Mouse (Mus musculus): ENCODE results near the gene Lefty1. TPM values are rescaled to one million over a fixed set of nuclear protein-coding genes. Genes with fewer than 3 reads are reported as not detected.
"Not testable (repeated sequence)": the region's sequence is repeated elsewhere in the genome, so short reads cannot be mapped to it uniquely, and the experiment has no call there.

Lefty1 gene
- not detected for polyA plus RNA-seq (2017; shearing (Covaris generic))

- no peak for ATAC-seq
Observed at GRCm38 (mm10) chr1:180934467-180935419, at the start of gene Lefty1. Gene Lefty1, plus strand, starts transcription at chr1:180935022.

GRCm38 (mm10) chr1:180888556-180889042, 46.2 kb upstream of the Lefty1 start:
- no peak for ATAC-seq

- no peak for ATAC-seq
Observed at GRCm38 (mm10) chr1:180889172-180889571, 45.6 kb upstream of the Lefty1 start.

GRCm38 (mm10) chr1:180889841-180890240, 45.0 kb upstream of the Lefty1 start:
- ATAC-seq = no peak

- no peak for ATAC-seq
Observed at GRCm38 (mm10) chr1:180892808-180893207, 42.0 kb upstream of the Lefty1 start, which contains the start of gene Lefty2. Gene Lefty2, plus strand, starts transcription at chr1:180893108.

GRCm38 (mm10) chr1:180894088-180894987, 40.5 kb upstream of the Lefty1 start:
- not testable (repeated sequence) for ATAC-seq

GRCm38 (mm10) chr1:180901107-180901506, 33.7 kb upstream of the Lefty1 start:
- ATAC-seq = no peak

- ATAC-seq = no peak
Observed at GRCm38 (mm10) chr1:180902915-180903314, 31.9 kb upstream of the Lefty1 start.

GRCm38 (mm10) chr1:180903666-180904038, 31.2 kb upstream of the Lefty1 start:
- ATAC-seq = peak; percentile 10

GRCm38 (mm10) chr1:180904039-180904814, 30.6 kb upstream of the Lefty1 start, which contains the start of gene Pycr2:
Gene Pycr2, plus strand, starts transcription at chr1:180904293.
- peak; percentile 96 for ATAC-seq

GRCm38 (mm10) chr1:180904815-180905080, 30.1 kb upstream of the Lefty1 start:
- no peak for ATAC-seq

- no peak for ATAC-seq
Observed at GRCm38 (mm10) chr1:180905307-180905706, 29.5 kb upstream of the Lefty1 start.

GRCm38 (mm10) chr1:180905876-180906275, 28.9 kb upstream of the Lefty1 start:
- ATAC-seq = no peak

- peak; percentile 15 for ATAC-seq
Observed at GRCm38 (mm10) chr1:180906461-180907147, 28.2 kb upstream of the Lefty1 start.

GRCm38 (mm10) chr1:180911138-180911537, 23.7 kb upstream of the Lefty1 start:
- ATAC-seq = no peak

- ATAC-seq = peak; percentile 69
Observed at GRCm38 (mm10) chr1:180911653-180912287, 23.1 kb upstream of the Lefty1 start.

GRCm38 (mm10) chr1:180912792-180913191, 22.0 kb upstream of the Lefty1 start:
- peak; percentile 15 for ATAC-seq

GRCm38 (mm10) chr1:180913797-180914196, 21.0 kb upstream of the Lefty1 start:
- ATAC-seq = no peak

GRCm38 (mm10) chr1:180916425-180916824, 18.4 kb upstream of the Lefty1 start:
- peak; percentile 67 for ATAC-seq

- no peak for ATAC-seq
Observed at GRCm38 (mm10) chr1:180917053-180917452, 17.8 kb upstream of the Lefty1 start.

GRCm38 (mm10) chr1:180919686-180920085, 15.1 kb upstream of the Lefty1 start:
- no peak for ATAC-seq
